Mouse (Mus musculus) midbrain, embryonic 14.5 days (tissue): ENCODE results near the gene Fam57b. TPM values are rescaled to one million over a fixed set of nuclear protein-coding genes. Genes with fewer than 3 reads are reported as not detected.

ENCODE experiments used
- ATAC-seq: fragments of 200-750 bp; cut with Nextera tagmentation; 2 replicates; pipeline ENCODE4 v1.8.0; 2017; ENCODE audit warnings: moderate number of reproducible peaks, moderate library complexity; ENCODE audit not compliant: low FRiP score, low TSS enrichment
- DNase-seq: peaks from one replicate; pipeline ENCODE4 v3.0.0-alpha.2; 2015
- H3K27ac ChIP-seq: fragments of 300-500 bp; sonication (generic); replicated peaks from 2 replicates; pipeline ENCODE4 v1.5.1; 2014; ENCODE audit warnings: mild to moderate bottlenecking, low read depth, low read length, moderate library complexity
- H3K27me3 ChIP-seq: fragments of 300-500 bp; sonication (generic); 2 replicates; pipeline ENCODE4 v1.6.1; 2014; ENCODE audit warnings: low read length, control low read depth, mixed read lengths; ENCODE audit not compliant: control insufficient read depth, insufficient read depth
- H3K36me3 ChIP-seq: fragments of 300-500 bp; sonication (generic); 2 replicates; pipeline ENCODE4 v1.6.1; 2014; ENCODE audit warnings: low read length, control low read depth; ENCODE audit not compliant: control insufficient read depth, insufficient read depth
- H3K4me1 ChIP-seq: fragments of 300-500 bp; sonication (generic); 2 replicates; pipeline ENCODE4 v1.6.1; 2014; ENCODE audit warnings: mild to moderate bottlenecking, antibody characterized with exemption, low read length, control low read depth; ENCODE audit not compliant: control insufficient read depth, insufficient read depth
- H3K4me2 ChIP-seq: fragments of 300-500 bp; sonication (generic); 2 replicates; pipeline ENCODE4 v1.6.1; 2014; ENCODE audit warnings: mild to moderate bottlenecking, low read length, moderate library complexity
- H3K4me3 ChIP-seq: fragments of 300-500 bp; sonication (generic); replicated peaks from 2 replicates; pipeline ENCODE4 v1.5.1; 2014; ENCODE audit warnings: low read depth, low read length
- H3K9ac ChIP-seq: fragments of 300-500 bp; sonication (generic); replicated peaks from 2 replicates; pipeline ENCODE4 v1.6.1; 2014; ENCODE audit warnings: mild to moderate bottlenecking, low read length, moderate library complexity
- H3K9me3 ChIP-seq: fragments of 300-500 bp; sonication (generic); 2 replicates; pipeline ENCODE4 v1.6.1; 2016; ENCODE audit warnings: low read length, control low read depth, mixed read lengths; ENCODE audit not compliant: control insufficient read depth
- WGBS: fragments of 180-500 bp; shearing (Covaris S2); extraction: QIAGEN DNeasy Blood & Tissue Kit; methylation state at CpG from one replicate; pipeline ENCODE4 v1.1.7; 2014; 5-methylcytosine and 5-hydroxymethylcytosine counted together
- polyA plus RNA-seq: library from polyadenylated mRNA; unstranded; fragments of >200 nt; fragmentation: Nextera tagmentation; extraction: Ambion mirVana; gene quantifications from 2 replicates; pipeline ENCODE4 v1.2.1, GENCODE M21; 2014

Gene Fam57b
- polyA plus RNA-seq, 1 experiment from 2014 or later: 51.6 TPM

DNA sequence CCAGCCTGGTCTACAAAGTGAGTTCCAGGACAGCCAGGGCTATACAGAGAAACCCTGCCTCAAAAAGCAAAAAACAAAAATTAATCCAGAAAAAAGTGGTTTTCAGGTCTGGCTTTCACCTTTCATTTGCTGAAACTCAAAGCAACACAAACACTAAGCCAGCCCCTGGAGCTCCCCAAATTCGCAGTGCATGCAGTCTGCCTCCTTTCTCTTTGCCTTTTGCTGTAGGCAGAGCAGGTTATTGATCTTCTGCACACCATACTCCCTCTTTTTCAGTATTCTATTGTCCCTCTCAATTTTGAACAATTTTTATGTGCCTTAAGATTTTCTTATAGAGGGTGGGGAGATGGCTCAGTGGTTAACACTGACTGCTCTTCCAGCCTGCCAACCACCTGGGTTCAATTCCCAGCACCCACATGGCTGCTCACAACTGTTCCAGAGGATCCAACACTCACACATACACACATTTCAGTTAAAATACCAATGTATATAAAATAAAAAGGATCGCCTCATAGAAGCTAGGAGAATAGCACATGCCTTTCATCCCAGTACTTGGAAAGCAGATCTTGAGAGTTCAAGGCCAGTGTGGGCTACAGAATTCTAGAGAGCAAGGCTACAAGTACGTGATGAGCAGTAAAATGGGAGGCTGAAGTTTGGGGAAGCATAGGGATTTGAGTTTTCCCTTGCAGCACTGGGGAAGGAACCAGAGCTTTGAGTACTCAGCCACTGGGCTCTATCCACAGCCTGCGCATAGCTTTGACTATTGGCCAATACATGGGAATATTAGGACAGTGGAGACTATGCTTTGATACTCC lies 3.8 kb upstream of the Fam57b start:
- Histone ChIP-seq H3K9me3 (no peaks in the 10 kb centered on the region), H3K4me1 (peaks cover 31% of the 10 kb centered on the region), H3K27me3 (no peaks in the 10 kb centered on the region), H3K9ac (no peak overlapping the region), H3K4me3 (no peak overlapping the region), H3K36me3 (peaks cover 48% of the 10 kb centered on the region), H3K27ac (no peak overlapping the region), H3K4me2 (no peak overlapping the region)
- DNase-seq (no peak), ATAC-seq (no peak)
- WGBS: 78% methylated on average over 4 of the region's 4 CpGs

DNA sequence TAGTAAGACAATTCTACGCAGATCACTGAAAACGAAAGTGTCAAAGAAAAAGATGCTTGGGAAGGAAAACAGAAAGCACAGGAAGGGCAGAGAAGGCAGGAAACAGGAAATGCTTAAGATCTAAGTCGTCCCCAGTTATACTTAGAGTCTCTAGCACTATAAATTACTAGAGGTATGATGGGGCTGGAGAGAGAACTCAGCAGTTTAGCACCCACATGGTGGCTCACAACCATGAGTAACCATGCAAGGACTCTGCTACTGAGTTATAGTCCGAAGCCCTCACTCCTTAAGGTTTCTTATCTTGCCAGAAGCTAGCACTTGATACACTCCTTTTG lies 3.2 kb upstream of the Fam57b start:
- Histone ChIP-seq H3K27me3 (no peaks in the 10 kb centered on the region), H3K4me3 (no peak overlapping the region), H3K9me3 (no peaks in the 10 kb centered on the region), H3K4me2 (no peak overlapping the region), H3K9ac (no peak overlapping the region), H3K27ac (no peak overlapping the region), H3K36me3 (peaks cover 43% of the 10 kb centered on the region), H3K4me1 (peaks cover 31% of the 10 kb centered on the region)
- ATAC-seq (no peak), DNase-seq (no peak)
- WGBS: 81% methylated on average over 4 of the region's 4 CpGs

DNA sequence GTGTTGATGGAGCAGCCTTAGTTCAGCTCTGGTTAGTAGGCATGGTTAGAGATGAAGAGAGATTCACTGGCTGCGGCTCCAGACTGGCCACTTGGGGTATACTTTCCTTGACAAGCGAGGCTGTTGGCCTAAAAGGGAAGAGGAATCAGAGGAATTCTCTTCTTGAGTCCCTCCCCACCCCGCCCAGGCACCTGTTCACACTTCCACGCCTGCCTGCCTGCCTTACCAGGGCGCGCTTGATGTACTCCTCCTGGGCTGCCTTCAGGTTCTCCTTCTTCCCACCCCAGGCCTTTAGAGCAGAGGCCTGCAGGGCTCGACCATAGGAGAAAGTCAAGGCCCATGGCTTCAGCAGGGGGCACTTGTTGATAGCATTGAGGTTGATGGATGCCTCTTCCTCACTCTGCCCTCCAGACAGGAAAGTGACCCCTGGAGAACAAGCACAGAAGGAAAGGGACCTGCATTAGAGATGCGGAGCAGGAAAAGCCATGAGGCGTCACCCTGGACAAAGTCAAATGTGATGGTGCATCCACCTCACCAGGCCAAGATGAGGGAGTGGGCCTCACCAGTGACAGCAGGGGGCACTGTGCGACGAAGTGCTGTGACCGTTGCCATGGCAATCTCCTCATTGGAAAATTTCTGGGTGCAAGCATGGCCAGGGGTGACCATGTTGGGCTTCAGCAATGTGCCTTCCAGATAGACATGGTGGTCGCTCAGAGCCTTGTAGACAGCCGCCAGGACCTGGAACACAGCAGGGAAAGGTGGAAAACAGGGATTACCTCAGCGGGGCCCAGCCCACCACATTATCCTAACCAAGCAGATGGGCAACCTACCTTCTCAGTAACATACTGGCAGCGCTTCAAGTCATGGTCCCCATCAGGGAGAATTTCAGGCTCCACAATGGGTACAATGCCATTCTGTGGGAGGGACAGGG lies 1.8 kb upstream of the Fam57b start:
- no peak for DNase-seq
- Histone ChIP-seq H3K9ac (peak overlapping the region; percentile 26; the same call in 1 of the 2 replicates), H3K27ac (no peak overlapping the region), H3K4me2 (no peak overlapping the region), H3K9me3 (no peaks in the 10 kb centered on the region), H3K36me3 (peaks cover 34% of the 10 kb centered on the region), H3K4me1 (peaks cover 38% of the 10 kb centered on the region), H3K4me3 (no peak overlapping the region), H3K27me3 (no peaks in the 10 kb centered on the region)
- no peak for ATAC-seq
- WGBS: 81% methylated on average over 16 of the region's 16 CpGs

DNA sequence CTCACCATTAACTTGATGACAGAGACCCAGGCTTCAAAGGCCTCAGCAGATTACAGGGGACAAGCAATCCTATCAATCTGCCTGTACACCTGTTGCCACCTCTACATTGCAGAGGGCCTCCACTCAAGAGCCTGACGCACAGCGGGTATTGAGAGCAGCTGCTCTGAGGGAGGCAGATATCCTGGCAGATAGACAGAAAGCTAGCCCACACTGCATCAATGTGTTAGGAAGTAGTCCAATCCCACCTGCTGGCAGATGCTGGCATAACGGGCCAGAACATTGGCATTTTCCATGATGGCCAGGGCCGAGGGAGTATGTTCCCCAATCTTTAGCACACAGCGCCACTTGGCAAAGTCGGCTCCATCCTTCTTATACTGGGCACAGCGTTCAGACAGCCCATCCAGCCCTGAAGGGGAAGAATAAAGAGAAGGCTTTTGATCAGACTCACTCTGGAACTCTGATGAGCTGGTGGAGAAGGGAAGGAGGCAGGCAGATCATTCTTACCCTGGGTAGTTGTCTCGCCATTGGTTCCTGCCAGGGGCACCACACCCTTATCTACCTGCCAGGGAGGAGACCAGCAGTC lies 1.0 kb upstream of the Fam57b start:
- H3K4me1 ChIP-seq: peaks cover 31% of the 10 kb centered on the region
- DNase-seq: peak; percentile 36
- peaks cover 31% of the 10 kb centered on the region for H3K36me3 ChIP-seq
- H3K27ac ChIP-seq: no peak overlapping the region
- H3K9ac ChIP-seq: peak overlapping the region; percentile 26; the same call in 1 of the 2 replicates
- H3K4me3 ChIP-seq: 0 out of 2 replicates have a peak overlapping the region, but pooled peaks have one; percentile 79
- no peak for ATAC-seq
- no peaks in the 10 kb centered on the region for H3K9me3 ChIP-seq
- WGBS: 79% methylated on average over 8 of the region's 8 CpGs
- no peaks in the 10 kb centered on the region for H3K27me3 ChIP-seq
- H3K4me2 ChIP-seq: peak overlapping the region; percentile 84; the same call in 1 of the 2 replicates

DNA sequence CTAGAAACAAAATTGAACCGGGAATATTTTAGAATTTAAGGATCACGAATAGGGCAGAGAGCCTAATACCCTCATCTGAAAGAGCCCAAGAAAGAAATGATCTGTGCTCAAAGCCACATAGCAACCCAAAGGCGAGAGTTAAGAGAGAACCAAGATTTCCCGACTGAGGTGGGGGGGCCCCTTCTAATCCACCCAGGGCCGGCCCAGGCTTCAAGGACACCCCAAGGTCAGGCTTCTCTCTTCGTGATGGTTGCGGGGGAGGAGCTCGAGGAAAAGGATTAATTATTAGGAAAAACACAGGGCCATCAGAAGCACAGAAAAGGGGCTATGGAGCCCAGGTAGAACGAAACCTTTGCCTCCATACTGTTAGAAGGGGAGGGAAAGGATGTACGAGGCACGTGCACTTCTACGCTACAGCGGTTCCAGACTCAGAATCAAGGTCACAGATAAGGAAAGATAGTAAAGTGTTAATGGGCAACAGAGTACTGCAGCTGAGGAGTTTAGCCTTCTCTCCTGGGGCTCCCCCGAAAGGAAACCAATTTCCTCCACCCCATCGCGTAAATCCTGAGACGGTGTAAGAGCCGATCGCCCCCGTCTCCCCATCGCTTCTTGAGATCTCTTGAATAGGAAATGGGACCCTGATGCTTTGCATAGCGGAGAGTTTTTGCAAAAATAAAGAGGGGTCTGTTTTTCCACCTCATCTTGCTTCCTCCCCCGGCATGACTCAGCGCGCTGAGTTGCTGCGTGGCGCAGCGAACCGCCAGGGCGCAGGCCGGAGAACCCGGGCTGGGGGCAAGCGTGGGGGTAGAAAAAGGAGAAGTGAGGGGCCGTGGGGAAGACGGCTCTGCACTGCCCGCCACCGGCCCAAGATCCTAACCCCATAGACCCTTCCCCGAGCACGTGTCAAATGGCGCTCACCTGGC lies 920 bp downstream of the Fam57b start:
- Histone ChIP-seq H3K9me3 (no peaks in the 10 kb centered on the region), H3K4me1 (peaks cover 24% of the 10 kb centered on the region), H3K4me2 (peak overlapping the region; percentile 84), H3K27ac (peak overlapping the region; percentile 96), H3K4me3 (peak overlapping the region; percentile 79), H3K9ac (peak overlapping the region; percentile 80), H3K27me3 (no peaks in the 10 kb centered on the region), H3K36me3 (peaks cover 31% of the 10 kb centered on the region)
- DNase-seq (peak; percentile 22), ATAC-seq (no peak)
- WGBS: under 1% methylated on average over 40 of the region's 40 CpGs

DNA sequence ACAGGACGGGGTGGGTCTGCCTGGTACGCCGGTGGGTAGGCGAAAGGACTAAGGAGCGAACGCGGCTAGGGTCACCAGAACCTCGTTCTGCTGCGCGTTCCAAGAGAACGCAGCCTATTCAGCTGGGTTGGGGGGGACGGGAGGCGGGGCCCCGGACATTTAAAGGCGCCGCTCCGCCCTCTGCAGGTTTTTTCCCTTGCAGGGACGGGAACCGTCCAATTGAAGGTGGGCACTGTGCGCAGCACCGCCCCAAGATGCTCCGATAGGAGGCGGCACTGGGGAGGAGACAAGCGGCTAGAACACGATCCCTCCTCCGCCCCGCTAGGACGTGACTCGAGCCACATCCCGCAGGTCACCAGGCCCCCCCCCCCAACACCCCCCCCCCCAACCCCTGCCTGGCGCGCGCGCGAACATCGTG lies 1.6 kb downstream of the Fam57b start:
- Histone ChIP-seq H3K4me2 (peak overlapping the region; percentile 84), H3K9ac (peak overlapping the region; percentile 80), H3K27ac (peak overlapping the region; percentile 96), H3K4me3 (peak overlapping the region; percentile 79), H3K9me3 (no peaks in the 10 kb centered on the region), H3K4me1 (peaks cover 24% of the 10 kb centered on the region), H3K36me3 (peaks cover 29% of the 10 kb centered on the region), H3K27me3 (no peaks in the 10 kb centered on the region)
- peak; percentile 94 for ATAC-seq
- peak; percentile 97 for DNase-seq
- under 1% methylated on average over 30 of the region's 36 CpGs for whole genome bisulfite sequencing

DNA sequence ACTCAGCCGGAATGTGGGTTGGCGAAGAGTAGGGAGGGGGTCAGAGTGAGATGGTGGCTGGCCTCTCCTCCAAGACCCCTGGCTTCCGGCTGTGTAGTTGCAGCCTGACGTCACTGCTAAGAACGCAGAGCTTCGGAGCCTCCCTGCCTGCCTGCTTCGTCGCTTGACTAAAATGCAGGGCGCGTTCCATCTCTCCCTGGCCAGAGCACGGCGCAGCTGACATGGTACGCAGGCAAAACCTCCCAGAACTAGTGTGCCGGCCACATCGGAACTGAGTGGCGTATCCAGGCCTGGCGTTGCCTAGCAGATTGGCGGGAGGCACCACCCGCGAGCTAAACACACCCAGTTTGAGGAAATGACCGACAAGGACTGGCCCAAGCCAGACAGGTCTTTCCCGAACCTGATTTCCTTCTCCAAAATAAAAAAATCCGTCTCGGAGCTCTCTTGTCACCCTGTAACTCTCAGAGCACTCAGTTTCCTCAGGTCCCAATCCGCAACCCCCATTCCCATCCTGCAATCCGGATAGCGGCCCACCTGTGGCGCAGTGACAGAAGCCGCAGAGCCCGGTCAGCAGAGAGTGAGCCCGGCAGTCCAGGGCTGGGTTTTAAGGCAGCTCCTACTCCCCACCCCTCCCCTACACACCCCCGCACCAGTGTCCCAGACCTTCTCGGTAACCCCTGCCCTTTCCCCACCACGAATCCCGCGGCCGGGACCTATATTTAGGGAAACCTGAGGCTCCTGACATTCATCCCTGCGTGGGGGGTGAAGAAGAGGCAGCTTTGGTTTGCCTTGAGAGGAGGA lies 2.2 kb downstream of the Fam57b start:
- Histone ChIP-seq H3K9ac (peak overlapping the region; percentile 72), H3K27me3 (no peaks in the 10 kb centered on the region), H3K4me3 (peak overlapping the region; percentile 79), H3K27ac (peak overlapping the region; percentile 96), H3K4me1 (peaks cover 24% of the 10 kb centered on the region), H3K36me3 (peaks cover 24% of the 10 kb centered on the region), H3K9me3 (no peaks in the 10 kb centered on the region), H3K4me2 (peak overlapping the region; percentile 84)
- peak; percentile 92 for ATAC-seq
- peak; percentile 93 for DNase-seq
- WGBS: 1% methylated on average over 37 of the region's 38 CpGs
